Mouse (Mus musculus) thymus, adult 2 months (tissue): ENCODE measurements at regions not wholly inside any gene's neighbourhood (a gene's known extent, or its start where the extent isn't known, plus 50 kb on each side); places are given as distances from the start of the nearest gene placed in this dataset.
"Not testable (repeated sequence)": the region's sequence is repeated elsewhere in the genome, so short reads cannot be mapped to it uniquely, and the experiment has no call there.

ENCODE experiments used
- DNase-seq: peaks from one replicate; pipeline ENCODE4 v3.0.0; 2021
- H3K27ac ChIP-seq: fragments of 200-500 bp; 2 replicates; pipeline ENCODE4 v1.5.1; 2012; ENCODE audit warnings: low read length, control low read depth; ENCODE audit not compliant: control insufficient read depth, insufficient read depth
- H3K27me3 ChIP-seq: fragments of 200-500 bp; 2 replicates; pipeline ENCODE4 v1.6.1; 2012; ENCODE audit warnings: mild to moderate bottlenecking, low read length, moderate library complexity, mixed read lengths; ENCODE audit not compliant: control insufficient read depth, insufficient read depth
- H3K36me3 ChIP-seq: fragments of 200-500 bp; 2 replicates; pipeline ENCODE4 v1.6.1; 2012; ENCODE audit warnings: mild to moderate bottlenecking, low read length, moderate library complexity; ENCODE audit not compliant: control insufficient read depth, insufficient read depth
- H3K4me1 ChIP-seq: fragments of 200-500 bp; replicated peaks from 2 replicates; pipeline ENCODE4 v1.6.1; 2012; ENCODE audit warnings: low read length; ENCODE audit not compliant: control insufficient read depth, insufficient read depth
- H3K4me3 ChIP-seq: fragments of 200-500 bp; 2 replicates; pipeline ENCODE4 v1.5.1; 2012; ENCODE audit warnings: mild to moderate bottlenecking, low read length, control low read depth, moderate library complexity; ENCODE audit not compliant: control insufficient read depth, insufficient read depth
- CTCF ChIP-seq: fragments of 200-500 bp; IDR thresholded peaks from 2 replicates; pipeline ENCODE4 v1.5.1; 2012; ENCODE audit warnings: mild to moderate bottlenecking, control low read depth, low read length, moderate library complexity, borderline replicate concordance; ENCODE audit not compliant: control insufficient read depth, poor library complexity, insufficient read depth; ENCODE audit errors: extremely low read depth
- POLR2A ChIP-seq: fragments of 200-500 bp; IDR thresholded peaks from 2 replicates; pipeline ENCODE4 v1.6.1; 2012; ENCODE audit warnings: mild to moderate bottlenecking, low read length, control low read depth, moderate library complexity; ENCODE audit not compliant: control insufficient read depth, poor library complexity, insufficient read depth; ENCODE audit errors: extremely low read depth
- WGBS: fragments of 180-500 bp; shearing (Covaris S2); methylation state at CpG from one replicate; pipeline ENCODE4 v1.1.7; 2018; 5-methylcytosine and 5-hydroxymethylcytosine counted together

DNA sequence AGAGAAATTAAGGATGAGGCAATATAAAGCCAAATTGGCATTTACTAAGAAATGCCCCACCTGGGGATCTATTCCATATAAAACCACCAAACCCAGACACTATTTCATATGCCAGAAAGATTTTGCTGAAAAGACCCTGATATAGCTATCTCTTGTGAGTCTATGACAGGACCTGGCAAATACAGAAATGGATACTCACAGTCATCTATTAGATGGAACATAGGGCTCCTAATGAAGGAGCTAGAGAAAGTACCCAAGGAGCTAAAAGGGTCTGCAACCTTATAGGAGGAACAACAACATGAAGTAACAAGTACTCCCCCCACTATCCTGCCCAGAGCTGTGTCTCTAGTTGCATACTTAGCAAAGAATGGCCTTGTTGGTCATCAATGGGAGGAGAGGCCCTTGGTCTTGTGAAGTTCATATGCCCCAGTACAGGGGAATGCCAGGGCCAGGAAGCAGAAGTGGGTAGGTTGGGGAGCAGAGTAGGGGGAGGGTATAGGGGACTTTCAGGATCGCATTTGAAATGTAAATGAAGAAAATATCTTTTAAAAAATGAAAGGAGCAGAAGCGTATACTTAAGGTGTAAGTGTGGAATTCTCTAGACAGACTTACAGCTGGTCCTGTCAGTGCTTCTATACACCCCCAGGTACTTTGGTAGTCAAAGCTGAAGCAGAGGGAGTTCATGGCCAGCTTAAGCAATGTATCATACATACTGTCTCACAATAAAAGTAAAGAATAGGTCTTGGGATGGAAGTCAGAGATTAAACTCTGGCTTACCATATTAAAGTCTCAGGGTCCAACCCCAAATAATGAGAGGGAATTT lies 128.2 kb downstream of the Olfr164 start:
- no peak for DNase-seq
- no peak overlapping the region for H3K27ac ChIP-seq
- H3K4me3 ChIP-seq: no peak overlapping the region
- H3K27me3 ChIP-seq: no peaks in the 10 kb centered on the region
- 69% methylated on average over 2 of the region's 2 CpGs for WGBS
- no peaks in the 10 kb centered on the region for H3K4me1 ChIP-seq
- no peak for TF ChIP-seq CTCF
- no peak for TF ChIP-seq POLR2A
- H3K36me3 ChIP-seq: no peaks in the 10 kb centered on the region

DNA sequence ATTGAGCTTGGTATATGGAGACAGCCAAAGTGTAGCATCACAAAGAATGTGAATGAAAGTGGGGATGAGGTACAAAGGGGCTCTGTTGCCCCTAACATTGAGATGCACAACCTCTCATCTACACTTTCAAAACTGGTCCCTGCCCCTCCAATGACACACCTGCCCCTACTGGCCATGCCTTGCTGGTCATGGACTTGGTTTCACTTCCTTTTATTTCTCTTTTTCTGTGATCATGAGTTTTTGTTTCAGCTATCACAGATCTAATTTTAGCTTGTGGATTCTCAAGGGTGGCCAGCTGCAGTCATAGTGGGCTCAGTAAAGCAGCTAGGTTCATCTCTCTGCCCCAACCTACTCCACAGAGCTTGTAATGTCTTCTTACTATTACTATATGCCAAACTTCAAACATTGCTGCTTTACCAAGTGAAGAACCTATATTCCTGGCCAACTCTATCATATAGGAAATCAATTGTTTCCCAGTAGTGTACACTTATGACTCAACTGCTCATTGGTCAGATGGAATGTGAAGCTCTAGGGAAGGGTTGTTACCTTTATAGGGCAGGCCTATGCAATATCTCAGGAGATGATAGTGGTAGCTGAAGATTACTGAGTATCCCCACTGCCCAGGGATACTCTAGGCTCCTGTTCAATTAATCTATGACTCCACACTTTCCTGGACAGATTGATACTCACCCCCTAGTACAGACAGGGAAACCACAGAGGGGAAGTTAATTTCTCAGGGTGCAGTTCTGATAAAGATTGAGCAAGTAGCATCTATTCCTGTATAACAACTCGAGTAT lies 134.5 kb downstream of the Olfr164 start:
- no peak for DNase-seq
- Histone ChIP-seq H3K27ac (no peak overlapping the region), H3K27me3 (no peaks in the 10 kb centered on the region), H3K36me3 (no peaks in the 10 kb centered on the region), H3K4me1 (no peaks in the 10 kb centered on the region), H3K4me3 (no peak overlapping the region)
- 7% methylated on average over 1 of the region's 1 CpGs for WGBS
- TF ChIP-seq POLR2A (no peak), CTCF (no peak)

DNA sequence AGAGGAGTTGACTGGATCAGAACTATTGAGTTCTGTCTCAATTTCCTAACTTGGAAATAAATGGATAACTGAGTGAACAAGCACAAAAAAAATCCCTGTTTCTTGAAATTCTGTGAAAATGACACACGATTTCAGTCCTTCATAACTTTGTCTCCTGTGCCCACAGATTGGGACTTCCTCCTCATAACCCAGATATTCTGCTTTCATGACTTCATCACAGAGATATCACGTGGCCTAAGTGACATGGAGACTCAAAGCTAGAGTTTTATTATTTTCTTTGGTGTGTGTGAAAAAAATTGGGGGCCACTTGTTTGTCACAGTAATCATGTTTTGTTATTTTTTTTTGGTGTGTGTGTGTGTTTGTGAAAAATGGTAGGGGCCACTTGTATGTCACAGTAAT lies 160.8 kb downstream of the Olfr164 start:
- no peak overlapping the region for H3K27ac ChIP-seq

DNA sequence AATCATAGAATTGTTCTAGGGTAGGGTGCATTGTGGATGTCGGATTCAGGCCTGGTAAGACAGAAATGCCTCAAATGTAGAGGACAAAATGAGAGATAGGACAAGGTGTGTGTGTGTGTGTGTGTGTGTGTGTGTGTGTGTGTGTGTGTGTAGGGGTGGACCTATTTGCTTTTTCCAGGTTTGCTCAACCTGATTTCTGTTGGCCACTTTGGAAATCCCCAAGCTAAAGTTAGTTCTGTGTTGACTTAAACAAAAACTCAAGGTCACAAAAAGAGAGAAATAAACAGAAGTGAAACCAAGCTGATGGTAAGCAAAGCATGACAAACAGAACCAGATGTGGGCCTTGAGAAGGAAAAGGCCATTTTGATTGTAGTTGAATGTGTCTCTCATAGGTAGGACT lies 161.4 kb downstream of the Olfr164 start:
- H3K4me1 ChIP-seq, H3K27me3 ChIP-seq, DNase-seq, H3K4me3 ChIP-seq, H3K27ac ChIP-seq, H3K36me3 ChIP-seq: not testable (repeated sequence)
- WGBS: 86% methylated on average over 1 of the region's 1 CpGs

More for the DNA sequence above, 160.8 kb downstream of the Olfr164 start:
- Histone ChIP-seq H3K4me3 (no peak overlapping the region), H3K36me3 (no peaks in the 10 kb centered on the region), H3K27me3 (no peaks in the 10 kb centered on the region), H3K4me1 (no peaks in the 10 kb centered on the region)
- DNase-seq: no peak
- TF ChIP-seq CTCF: no peak
- no peak for TF ChIP-seq POLR2A
- 59% methylated on average over 2 of the region's 2 CpGs for WGBS

DNA sequence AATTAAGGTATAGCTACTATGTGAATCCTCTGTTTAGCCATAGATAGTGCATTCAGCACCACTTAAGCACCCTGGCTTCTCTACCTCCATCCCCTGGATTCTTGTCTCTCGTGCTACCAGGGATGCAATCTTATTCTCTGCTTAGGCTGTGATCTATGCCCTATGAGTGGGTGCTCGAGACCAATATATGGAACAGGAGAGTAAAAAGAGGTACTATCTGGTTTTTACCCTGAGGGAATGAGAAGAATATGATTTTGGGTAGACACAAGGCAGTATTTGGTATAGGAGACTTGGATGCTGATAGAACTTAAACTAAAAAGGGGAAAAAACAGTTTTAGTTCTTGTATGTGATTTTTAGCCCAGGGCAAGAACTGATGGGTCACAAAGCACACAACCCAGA lies 162.8 kb downstream of the Olfr164 start:
- Histone ChIP-seq H3K4me3 (no peak overlapping the region), H3K36me3 (no peaks in the 10 kb centered on the region), H3K4me1 (no peaks in the 10 kb centered on the region), H3K27me3 (no peaks in the 10 kb centered on the region), H3K27ac (no peak overlapping the region)
- no peak for TF ChIP-seq POLR2A
- TF ChIP-seq CTCF: no peak
- no peak for DNase-seq
- 67% methylated on average over 2 of the region's 2 CpGs for WGBS

DNA sequence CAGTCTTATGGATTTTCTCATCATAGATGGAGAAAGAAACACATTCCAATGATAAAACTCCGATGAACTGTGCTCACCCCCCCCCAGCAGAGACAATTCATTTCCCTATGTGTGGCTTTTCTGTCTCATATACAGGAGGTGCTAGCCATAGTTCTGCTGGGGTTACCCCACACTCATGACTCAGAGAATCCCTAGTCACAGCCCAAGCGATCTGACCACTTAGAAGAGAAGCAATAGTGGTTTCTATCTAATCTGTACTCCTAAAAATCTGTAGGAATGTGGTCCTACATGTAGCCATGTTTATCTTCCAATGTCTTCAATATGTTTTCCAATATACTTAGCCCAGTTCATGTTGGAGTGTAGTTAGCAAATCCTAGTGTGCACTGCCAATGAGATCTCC lies 163.3 kb downstream of the Olfr164 start:
- DNase-seq: no peak
- H3K27me3 ChIP-seq: no peaks in the 10 kb centered on the region
- H3K4me1 ChIP-seq: no peaks in the 10 kb centered on the region
- no peak overlapping the region for H3K4me3 ChIP-seq
- no peak overlapping the region for H3K27ac ChIP-seq
- H3K36me3 ChIP-seq: no peaks in the 10 kb centered on the region
- no peak for TF ChIP-seq CTCF
- no peak for TF ChIP-seq POLR2A
- 91% methylated on average over 2 of the region's 2 CpGs for whole genome bisulfite sequencing
